Mouse (Mus musculus) mature B cell (primary cell): ENCODE measurements around the gene Rbfox3.

Source experiments
- in situ Hi-C: fragments of 300-500 bp; cut with MboI; formaldehyde crosslinking; loops from 2 replicates; pipeline ENCODE4 v1.14.3; 2019

Rbfox3 gene

DNA sequence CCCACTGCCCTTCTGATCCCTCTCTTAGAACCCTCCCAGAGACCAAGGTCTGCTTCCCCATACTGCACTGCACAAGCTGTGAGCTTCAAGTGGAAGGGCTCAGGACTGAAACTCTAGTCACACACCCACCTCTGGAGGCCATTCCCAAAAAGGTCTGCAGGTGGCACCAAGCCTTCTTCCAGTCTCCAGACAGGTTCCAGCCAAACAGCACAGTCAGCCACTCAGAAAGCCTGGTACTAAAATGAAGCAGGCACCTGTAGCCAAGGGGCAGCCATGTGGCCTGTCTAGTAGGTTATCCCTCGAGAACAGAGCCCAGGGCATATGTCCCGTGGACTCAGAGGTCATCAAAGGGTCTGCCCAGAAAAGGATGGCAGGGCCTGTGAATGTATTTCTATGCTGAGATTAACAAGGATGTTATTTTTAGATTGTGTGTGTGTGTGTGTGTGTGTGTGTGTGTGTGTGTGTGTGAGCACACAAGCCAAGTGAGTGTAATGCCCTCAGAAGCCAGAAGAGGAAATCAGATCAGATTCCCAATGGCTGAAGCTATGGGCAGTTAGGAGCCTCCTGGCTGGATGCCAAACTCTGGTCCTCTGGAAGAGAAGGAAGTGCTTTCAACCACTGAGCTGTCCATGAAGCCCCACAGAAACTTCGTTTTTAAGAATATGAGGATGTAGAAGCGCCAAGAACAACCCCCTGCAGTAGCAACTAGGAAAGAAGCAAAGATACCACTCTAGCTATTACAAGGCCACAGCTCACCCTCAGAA, at the start of gene Rbfox3:
Rbfox3 (minus strand) TSS at position 291 of the 764 bp plus-strand sequence.
- in situ Hi-C loops = no loop called here

DNA sequence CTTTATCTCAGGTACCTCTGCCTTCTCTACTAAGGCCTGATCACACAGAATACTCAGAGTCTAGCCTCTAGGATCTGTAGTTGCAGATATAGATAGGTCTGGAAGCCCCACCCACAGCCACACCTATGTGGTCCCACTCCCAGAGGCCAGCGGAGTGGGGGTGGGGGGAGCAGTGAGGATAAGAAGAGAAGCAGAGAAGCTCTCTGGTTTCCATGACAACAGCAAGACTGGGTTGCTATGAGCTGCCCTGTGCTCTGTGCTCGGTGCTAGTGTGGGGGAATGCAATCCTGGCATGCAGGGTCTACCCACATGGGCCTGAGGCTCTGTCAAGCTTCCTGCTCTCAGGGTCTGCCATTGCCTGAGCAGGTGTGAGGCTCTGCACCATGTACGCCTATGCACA, 49.3 kb upstream of the Rbfox3 start:
- in situ Hi-C loops = no loop called here

DNA sequence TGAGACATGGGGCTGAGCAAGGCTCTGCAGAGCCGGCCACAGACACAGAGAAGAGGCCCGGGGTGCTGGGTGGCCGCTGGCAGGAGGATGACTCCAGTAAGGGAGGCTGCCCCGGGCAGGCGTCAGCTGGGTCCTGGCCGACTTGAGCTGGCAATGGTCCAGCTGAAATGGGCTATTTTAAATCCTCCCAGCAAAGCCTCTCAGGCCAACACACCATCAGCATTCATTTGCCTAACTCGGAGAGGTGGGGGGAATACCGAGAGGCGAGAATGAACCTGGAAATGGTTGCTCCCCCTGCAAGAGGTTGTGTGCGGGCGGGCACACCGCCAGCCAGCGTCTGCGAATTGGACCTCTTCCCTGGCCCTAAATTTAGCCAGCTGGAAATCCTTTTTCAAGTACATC, 45.7 kb upstream of the Rbfox3 start:
- in situ Hi-C loops = no loop called here

DNA sequence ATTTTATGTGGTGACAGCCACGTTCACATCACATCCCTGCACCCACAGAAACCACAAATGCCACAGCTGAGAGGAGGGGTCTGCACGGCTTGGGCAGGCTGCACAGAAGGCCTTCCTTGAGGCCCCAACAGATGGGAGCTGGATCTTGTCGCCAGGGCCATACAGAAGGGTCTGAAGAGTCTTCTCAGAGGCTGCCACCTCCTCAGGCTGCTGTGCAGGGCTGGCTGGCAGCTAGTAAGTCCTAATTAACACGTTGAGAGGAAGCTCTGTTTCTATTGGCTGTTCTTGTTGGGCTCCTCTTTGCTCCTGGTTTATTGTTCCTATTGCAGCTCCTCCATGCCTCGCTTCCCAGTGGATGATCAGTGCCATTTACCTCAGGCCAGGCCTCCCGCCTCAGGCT, 43.6 kb upstream of the Rbfox3 start:
- in situ Hi-C loops = no loop called here

DNA sequence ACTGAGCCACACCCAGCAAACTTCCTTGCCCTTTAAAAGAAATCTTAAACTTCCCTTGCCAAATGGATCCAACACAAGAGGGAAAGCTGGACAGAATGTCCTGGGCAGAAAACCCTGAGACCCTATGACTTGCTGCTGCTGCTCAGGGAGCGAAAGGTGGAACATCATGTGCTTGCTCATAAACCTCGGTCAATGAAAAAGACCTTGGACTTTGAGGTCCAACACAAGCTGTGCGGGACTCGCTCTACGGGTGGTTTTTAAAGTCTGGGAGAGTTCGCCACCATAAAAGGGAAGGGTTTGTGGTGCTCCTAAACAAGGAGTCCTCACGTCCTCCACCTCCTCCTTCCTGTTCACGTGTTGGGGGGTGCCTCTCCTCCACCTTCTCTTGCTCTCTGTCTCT, 34.5 kb upstream of the Rbfox3 start:
- in situ Hi-C loops = no loop called here

DNA sequence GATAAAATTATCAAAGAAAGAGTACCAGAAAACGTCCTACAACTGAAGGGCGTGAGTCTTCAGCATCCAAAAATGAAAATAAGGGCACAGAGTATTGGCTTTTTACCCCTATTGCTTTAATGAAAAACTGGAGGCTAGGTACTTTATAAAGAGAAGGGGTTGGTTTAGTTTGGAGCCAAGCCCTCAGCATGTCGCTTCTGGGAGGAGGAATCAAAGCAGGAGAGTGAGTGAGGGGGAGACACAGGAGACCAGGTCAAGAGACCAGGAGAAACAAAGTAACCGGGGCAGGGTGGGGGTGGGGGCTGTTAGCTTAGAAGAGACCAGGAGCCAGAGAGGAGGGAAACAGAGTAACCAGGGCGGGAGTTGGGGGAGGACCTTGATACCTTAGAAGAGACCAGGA, 29.9 kb upstream of the Rbfox3 start:
- in situ Hi-C loops = no loop called here

DNA sequence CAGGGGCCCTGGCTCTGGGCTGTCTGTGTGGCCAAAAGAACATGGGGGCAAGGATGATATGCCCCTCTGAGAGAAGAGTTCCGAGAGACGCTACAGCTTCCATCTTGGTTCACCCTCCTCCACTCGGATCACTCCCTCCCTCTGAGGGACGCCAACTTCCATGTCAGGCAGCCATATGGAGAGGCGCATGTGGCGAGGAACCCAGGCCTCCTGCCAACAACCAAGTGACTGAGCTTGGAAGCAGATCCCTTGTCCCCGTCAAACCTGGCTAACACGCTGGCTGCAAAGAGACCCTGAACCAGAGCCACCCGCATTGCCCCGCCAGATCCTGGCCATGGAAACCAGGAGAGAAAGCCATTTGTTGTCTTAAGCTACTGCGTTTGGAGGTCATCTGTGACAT, 29.1 kb upstream of the Rbfox3 start:
- in situ Hi-C loops = no loop called here

DNA sequence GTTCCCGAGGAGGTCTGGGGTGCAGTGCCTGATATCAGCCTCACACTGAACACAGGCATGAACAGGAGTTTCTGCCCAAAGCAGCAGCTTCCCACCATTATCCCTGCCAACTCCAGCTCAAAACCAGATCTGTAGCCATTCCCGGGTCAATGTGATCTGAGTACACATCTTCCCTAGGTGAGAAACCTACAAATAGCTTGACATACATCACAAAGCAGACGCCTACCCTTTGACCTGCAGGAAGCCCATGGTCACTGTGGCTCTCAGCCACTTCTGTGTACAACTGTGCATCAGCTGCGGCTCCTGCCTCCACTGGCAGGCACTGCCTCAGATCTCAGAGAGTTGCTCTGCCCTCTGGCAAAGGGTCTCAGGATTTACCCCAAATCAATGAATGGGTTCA, 28.3 kb upstream of the Rbfox3 start:
- in situ Hi-C loops = no loop called here

DNA sequence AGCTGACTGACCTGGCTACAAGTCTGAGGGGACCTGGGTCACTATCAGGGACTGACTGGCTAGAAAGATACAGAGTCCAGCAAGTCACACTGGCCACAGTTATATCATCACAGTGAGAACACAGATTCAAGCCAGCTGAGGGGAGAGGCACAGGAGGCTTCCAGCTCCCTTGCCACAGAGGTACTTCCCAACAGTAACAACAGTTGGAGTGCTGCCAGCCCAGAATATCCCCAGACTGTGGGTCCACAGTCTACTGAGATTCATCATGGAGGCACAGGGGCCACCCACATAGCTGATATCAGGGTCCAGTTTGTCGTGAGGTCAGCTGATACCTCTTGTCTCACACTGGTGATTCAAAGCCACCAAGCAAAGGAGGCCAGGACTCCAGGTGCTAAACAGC, 23.5 kb upstream of the Rbfox3 start:
- in situ Hi-C loops = no loop called here

DNA sequence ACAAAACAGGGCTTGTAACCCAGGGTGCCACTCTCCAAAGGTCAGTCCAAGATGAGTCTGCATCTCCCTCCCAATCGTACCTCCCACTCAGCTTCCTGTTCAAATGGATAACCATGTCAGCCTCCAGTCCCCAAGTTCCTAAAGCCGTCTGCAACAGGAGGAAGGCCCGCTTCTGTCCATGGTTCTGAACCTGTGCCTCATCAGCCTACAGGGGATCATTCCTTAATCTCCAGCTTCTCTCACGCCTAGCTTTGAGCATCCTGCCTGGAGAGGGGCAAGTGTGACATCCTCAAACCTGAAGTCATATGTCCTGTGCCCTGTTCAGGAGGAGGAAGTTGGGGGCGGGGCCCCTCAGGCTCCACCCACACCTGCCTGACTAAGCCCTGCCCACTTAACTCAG, 15.7 kb upstream of the Rbfox3 start:
- in situ Hi-C loops = no loop called here

DNA sequence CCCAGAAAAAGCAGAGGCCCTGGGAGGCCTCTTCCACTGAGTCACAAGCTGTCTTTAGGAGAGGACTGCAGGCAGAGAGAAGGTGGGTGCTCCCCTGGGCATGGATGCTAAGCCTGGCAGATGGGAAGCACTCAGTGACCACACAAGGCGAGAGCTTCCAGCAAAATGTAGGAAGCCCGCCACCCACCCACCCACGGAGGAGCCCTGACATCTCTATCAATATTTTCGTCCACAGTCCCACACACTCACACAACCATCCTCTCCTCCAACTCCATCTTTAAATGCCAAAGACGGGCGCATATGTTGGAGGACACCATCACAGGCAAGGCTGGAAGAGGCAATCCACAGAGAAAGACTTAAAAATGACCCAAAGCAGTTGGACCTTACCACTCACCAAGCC, 10.5 kb upstream of the Rbfox3 start:
- in situ Hi-C loops = no loop called here

DNA sequence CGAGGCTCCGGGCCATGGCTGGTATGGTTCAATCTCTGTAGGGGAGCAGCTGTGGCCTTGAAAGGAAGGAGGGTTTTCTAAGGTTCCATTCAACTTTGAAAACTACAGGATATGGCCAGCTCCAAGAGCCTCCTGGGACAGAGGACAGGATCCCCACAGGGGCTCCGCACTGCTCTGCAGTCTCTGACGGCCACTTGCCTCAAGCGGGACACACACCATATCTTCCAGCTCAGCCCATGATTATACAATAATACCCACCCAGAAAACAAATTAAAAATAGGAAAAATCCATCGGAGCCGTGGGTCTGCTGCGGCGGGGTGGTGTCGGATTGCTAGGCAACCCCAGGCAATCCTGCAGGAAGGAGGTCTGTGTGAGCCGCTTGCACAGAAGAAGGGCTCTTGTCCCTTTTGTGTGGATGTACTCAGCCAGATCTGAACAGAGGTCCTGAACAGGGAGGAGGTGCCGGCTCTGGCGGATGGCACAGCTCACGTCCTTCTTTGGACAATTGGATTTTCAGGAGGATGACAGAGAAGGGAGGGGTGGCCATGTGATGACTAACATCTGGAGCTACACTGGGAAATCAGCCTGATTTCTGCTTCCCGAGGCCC, 5.1 kb upstream of the Rbfox3 start:
- in situ Hi-C loops = no loop called here

DNA sequence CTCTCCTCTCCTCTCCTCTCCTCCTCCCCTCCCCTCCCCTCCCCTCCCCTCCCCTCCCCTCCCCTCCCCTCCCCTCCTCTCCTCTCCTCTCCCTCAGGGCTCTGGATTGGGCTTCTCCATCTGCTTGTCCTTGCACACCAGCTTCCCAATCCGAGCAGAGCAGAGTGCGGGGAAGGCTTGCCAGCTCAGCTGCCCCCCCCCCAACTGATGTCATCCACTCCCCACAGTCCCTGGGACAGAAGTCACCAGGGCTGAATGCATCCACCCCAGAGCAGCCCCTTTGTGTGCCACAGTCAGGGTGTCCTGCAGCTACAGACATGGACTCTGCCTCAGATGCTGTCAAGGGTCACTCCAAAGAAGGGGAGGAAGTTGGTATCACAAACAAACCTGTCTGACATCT, 4.5 kb upstream of the Rbfox3 start:
- in situ Hi-C loops = no loop called here

DNA sequence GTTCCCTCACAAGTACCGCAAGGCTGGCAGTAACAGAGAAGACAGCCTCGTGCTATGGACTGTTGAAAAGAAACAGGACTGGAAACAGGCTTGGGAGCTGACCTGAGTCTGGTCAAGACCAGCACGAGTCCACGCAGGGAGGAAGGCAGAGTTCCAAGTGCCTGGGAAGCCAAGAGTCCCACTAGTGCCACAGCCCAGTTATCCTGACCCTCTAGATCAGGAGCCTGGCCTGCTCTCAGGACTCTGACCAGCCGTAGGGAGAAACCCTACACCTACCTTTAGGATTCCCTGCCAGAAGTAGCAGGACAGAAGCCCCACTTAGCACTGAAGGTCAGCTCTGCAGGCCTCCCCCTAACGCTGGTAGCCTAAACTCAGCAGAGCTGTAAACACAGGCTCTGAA, 1.3 kb upstream of the Rbfox3 start:
- in situ Hi-C loops = no loop called here

DNA sequence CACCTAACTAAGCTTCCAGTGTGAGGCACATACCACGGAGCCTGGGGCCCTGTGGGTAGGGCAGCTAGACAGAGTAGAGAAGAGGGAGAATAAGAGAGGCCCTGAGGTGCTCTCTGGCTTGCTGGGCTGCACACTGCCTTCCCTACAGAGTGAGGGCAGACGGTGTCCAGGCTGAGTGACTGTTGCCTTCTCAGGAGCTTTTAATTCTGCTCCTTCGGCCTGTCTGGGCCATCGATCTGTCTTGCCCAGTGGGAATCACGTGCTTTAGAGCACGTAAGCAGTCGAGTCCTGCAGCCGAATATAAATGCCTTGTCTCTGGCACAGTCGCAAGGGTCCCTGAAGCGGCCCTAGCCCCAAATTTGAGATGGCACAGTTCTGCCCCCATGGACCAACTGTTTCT, 641 bp downstream of the Rbfox3 start:
- in situ Hi-C loops = no loop called here

DNA sequence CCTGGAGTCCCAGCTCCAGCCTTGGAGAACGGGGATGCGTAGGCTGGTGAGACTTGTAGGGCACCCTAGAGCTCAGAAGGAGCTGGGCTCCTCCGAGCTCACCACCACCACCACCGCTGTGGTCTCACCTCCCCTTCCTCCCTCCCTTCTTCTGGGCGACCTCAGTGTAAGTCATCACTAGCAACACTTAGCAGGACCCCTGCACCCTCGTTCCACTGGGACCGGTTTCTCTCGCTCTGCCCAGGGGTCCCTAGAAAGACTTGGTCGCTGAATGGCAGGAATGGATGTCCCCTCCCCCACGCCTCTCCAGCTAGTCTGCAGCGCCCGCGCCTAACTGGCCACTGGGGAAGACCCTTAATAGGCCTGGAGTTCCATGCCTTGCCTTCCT, 1.6 kb downstream of the Rbfox3 start:
- in situ Hi-C loops = no loop called here

DNA sequence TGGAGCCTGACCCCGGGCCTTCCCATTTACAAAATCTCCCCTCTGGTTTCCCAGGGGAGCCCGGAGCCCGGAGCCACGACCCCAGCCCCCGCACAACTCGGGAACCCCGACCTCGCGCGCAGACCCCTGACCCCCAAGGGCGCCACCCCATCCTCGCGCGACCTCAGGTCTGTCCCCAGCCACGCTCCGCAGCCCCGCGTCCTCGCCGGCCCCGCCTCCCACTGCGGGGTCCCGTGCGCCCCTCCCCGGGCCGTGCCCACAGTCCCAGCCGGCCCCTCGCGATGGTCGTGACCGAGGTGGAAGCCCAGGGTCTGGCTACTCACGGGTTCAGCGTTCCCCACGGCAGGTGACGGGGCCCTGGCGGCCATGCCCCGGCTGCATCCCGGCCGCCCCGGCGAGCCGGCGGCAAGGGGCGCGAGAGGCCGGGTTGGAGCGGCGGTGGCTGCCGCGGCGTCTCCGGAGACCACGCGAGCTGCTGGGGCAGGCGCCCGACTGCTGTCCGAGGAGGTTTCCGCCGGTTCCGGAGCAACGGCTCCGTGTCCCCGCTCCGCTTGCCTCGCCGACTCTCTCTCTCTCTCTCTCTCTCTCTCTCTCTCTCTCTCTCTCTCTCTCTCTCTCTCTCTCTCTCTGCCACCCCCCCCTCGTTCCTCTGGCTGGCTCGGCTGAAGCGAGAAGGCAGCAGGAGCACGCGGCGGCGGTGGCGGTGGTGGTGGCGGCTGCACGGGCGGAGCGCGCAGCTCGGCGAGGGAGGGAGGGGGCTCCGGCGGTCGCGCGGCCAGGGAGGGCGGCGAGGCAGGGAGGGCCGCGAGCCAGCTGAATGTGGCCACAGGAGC, 2.2 kb downstream of the Rbfox3 start:
- in situ Hi-C loops = no loop called here

DNA sequence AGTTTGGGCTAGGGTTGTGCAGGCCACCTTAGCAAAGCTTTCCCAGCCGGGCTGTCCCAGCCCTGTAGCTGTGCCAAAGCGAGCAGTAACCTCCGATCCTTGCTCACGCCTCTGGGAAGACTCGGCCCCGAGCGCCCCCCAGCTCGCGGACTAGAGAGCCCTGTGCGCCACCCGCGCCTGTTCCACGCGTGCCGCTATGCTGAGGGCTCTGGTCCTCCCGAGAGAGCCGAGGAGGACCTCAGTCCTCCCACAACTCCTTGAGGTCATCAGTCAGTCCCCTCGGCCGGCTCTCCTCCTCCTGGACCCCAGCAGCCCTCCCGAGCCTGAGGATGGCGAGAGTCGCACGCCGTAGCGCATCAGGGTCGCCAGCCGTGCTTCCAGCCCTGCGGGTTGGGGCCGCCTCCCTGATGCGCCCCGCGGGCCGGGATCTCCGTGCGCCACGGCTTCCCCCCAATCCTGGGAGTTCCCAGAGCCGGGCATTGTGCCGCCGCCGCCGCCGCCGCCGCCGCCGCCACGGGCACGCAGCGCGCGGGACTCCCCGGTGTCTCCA, 2.9 kb downstream of the Rbfox3 start:
- in situ Hi-C loops = no loop called here

DNA sequence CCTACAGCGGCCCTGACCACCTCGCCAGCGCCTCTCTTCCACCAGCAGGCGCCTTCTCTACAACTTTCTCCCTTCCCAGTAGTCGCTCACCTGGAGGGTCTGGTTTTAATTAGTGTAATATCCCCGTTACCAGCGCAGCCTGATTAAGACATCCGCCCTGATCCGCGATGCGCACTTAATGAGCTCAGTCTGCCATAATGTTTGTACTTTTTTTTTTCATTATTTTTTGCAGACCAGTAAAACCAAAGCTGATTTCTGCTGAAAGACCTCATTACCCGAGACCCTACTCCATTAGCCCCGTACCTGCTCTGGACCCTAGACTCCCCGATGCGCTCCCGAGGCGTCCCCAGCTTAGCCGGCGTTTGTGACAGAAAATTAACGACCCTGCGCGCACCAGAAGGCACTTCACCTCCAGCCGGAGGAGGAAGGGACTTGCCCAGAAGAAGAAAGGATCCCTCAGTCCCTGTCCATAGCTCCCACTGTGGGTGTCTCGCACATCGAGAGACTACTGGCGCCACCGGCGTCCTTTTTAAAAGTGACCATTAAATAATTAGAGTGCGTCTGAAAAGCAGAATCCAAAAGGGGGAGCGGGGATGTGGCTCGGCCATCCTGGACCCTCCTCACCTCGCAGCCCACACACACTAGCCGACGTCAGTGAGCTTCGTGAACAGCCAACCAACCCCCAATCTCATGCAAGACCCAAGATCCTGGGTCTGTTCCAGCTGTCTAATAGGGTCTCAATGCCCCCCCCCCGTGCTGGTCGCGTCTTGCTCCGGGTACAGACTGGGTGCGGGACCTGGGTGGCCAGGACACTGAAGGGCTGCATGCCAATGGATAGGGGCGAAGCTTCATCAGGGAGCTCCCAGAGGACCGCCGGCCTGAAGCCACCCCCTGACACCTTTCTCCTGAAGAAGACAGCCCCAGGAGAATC, 3.7 kb downstream of the Rbfox3 start:
- in situ Hi-C loops = no loop called here

DNA sequence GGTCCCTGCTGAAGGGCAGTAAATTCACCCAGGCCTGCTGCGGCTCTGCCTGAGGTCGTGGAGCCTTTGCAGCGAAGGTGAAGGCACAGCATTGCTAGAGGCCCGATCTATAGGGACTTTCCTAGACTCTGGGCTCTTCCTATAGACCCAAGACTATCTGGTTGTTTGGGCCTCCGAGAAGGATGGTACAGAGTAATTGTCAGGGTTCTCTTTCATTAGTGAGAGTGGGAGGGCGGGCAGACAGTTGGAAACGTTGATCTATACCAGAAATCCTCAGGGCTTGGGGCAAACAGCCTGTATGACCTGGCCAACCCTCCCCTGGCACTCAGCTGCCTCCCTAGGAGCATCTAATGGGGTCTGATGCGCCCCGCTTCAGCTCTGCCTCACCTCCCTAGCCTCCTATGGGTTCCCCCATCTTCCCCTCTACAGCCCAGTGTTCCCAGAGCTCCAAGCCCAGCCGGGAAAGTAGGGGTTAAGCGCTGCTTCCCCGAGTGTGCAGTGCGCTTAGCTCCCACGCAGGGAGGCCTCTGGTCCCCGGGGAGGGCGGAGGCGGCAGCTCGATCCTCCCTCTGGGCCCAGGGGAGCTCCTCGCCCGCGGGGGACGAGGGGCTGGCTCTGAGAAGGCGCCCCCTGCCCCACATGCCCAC, 4.5 kb downstream of the Rbfox3 start:
- in situ Hi-C loops = no loop called here
